Mouse (Mus musculus) forebrain, embryonic 11.5 days (tissue): ENCODE measurements at regions not wholly inside any gene's neighbourhood (a gene's known extent, or its start where the extent isn't known, plus 50 kb on each side); places are given as distances from the start of the nearest gene placed in this dataset.

Source experiments
- ATAC-seq: fragments of 200-750 bp; cut with Nextera tagmentation; replicated peaks from 2 replicates; pipeline ENCODE4 v1.8.0; 2017; ENCODE audit warnings: moderate TSS enrichment; ENCODE audit not compliant: low FRiP score
- DNase-seq: peaks from one replicate; pipeline ENCODE4 v3.0.0-alpha.2; 2017; ENCODE audit warnings: low spot score
- H3K27ac ChIP-seq: fragments of 300-500 bp; sonication (generic); 2 replicates; pipeline ENCODE4 v1.5.1; 2014; ENCODE audit warnings: low read depth, low read length
- H3K27me3 ChIP-seq: fragments of 300-500 bp; sonication (generic); 2 replicates; pipeline ENCODE4 v1.6.1; 2014; ENCODE audit warnings: mild to moderate bottlenecking, low read length, mixed read lengths; ENCODE audit not compliant: control insufficient read depth, insufficient read depth
- H3K36me3 ChIP-seq: fragments of 300-500 bp; sonication (generic); 2 replicates; pipeline ENCODE4 v1.6.1; 2014; ENCODE audit warnings: mild to moderate bottlenecking, low read length, moderate library complexity, mixed read lengths; ENCODE audit not compliant: control insufficient read depth, insufficient read depth
- H3K4me1 ChIP-seq: fragments of 300-500 bp; sonication (generic); replicated peaks from 2 replicates; pipeline ENCODE4 v1.6.1; 2014; ENCODE audit warnings: low read length, mixed read lengths; ENCODE audit not compliant: control insufficient read depth, insufficient read depth
- H3K4me2 ChIP-seq: fragments of 300-500 bp; sonication (generic); 2 replicates; pipeline ENCODE4 v1.6.1; 2014; ENCODE audit warnings: low read depth, mild to moderate bottlenecking, low read length, moderate library complexity, mixed read lengths; ENCODE audit not compliant: severe bottlenecking
- H3K4me3 ChIP-seq: fragments of 300-500 bp; sonication (generic); 2 replicates; pipeline ENCODE4 v1.5.1; 2014; ENCODE audit warnings: low read depth, low read length
- H3K9ac ChIP-seq: fragments of 300-500 bp; sonication (generic); 2 replicates; pipeline ENCODE4 v1.6.1; 2014; ENCODE audit warnings: low read length
- H3K9me3 ChIP-seq: fragments of 300-500 bp; sonication (generic); 2 replicates; pipeline ENCODE4 v1.6.1; 2016; ENCODE audit warnings: low read length, mixed read lengths; ENCODE audit not compliant: control insufficient read depth
- WGBS: fragments of 180-500 bp; shearing (Covaris S2); extraction: QIAGEN DNeasy Blood & Tissue Kit; methylation state at CpG from one replicate; pipeline ENCODE4 v1.1.7; 2014; 5-methylcytosine and 5-hydroxymethylcytosine counted together

GRCm38 (mm10) chr1:127023100-127023499, 181.7 kb upstream of the Mgat5 start:
- H3K27ac ChIP-seq = no peak overlapping the region
- H3K4me2 ChIP-seq = no peak overlapping the region
- H3K36me3 ChIP-seq = no peaks in the 10 kb centered on the region
- no peaks in the 10 kb centered on the region for H3K9me3 ChIP-seq
- H3K27me3 ChIP-seq = no peaks in the 10 kb centered on the region
- H3K4me3 ChIP-seq = no peak overlapping the region
- H3K4me1 ChIP-seq = no peaks in the 10 kb centered on the region
- ATAC-seq = no peak
- no peak overlapping the region for H3K9ac ChIP-seq
- DNase-seq = no peak
- WGBS = 85% methylated on average over 3 of the region's 3 CpGs

- H3K27ac ChIP-seq = no peak overlapping the region
- H3K4me2 ChIP-seq = no peak overlapping the region
- 0 out of 2 replicates have a peak, but pooled peaks cover 2% of the 10 kb centered on the region for H3K4me1 ChIP-seq
- DNase-seq (no peak), ATAC-seq (no peak)
- no peak overlapping the region for H3K9ac ChIP-seq
- no peaks in the 10 kb centered on the region for H3K27me3 ChIP-seq
- 75% methylated on average over 2 of the region's 2 CpGs for WGBS
- no peaks in the 10 kb centered on the region for H3K36me3 ChIP-seq
- no peaks in the 10 kb centered on the region for H3K9me3 ChIP-seq
- H3K4me3 ChIP-seq = no peak overlapping the region
These were observed 187.1 kb upstream of the Nckap5 start for GRCm38 (mm10) chr1:127017698-127018097.

GRCm38 (mm10) chr1:127015894-127016245, 185.3 kb upstream of the Nckap5 start:
- Histone ChIP-seq H3K9me3 (no peaks in the 10 kb centered on the region), H3K27ac (no peak overlapping the region), H3K4me1 (0 out of 2 replicates have a peak, but pooled peaks cover 2% of the 10 kb centered on the region), H3K9ac (no peak overlapping the region), H3K4me2 (no peak overlapping the region), H3K27me3 (no peaks in the 10 kb centered on the region), H3K36me3 (no peaks in the 10 kb centered on the region), H3K4me3 (no peak overlapping the region)
- WGBS = 79% methylated on average over 4 of the region's 4 CpGs
- DNase-seq = no peak
- no peak for ATAC-seq

GRCm38 (mm10) chr1:127015042-127015893, 184.7 kb upstream of the Nckap5 start:
- no peak overlapping the region for H3K4me2 ChIP-seq
- DNase-seq = no peak

GRCm38 (mm10) chr1:127011901-127012300, 181.3 kb upstream of the Nckap5 start:
- Histone ChIP-seq H3K9me3 (no peaks in the 10 kb centered on the region), H3K4me1 (0 out of 2 replicates have a peak, but pooled peaks cover 2% of the 10 kb centered on the region), H3K4me2 (no peak overlapping the region), H3K27me3 (no peaks in the 10 kb centered on the region), H3K36me3 (no peaks in the 10 kb centered on the region), H3K4me3 (no peak overlapping the region), H3K9ac (no peak overlapping the region), H3K27ac (no peak overlapping the region)
- WGBS = 75% methylated on average over 6 of the region's 6 CpGs
- ATAC-seq = no peak
- DNase-seq = no peak

More at GRCm38 (mm10) chr1:127015042-127015893, 184.7 kb upstream of the Nckap5 start:
- H3K27me3 ChIP-seq = no peaks in the 10 kb centered on the region
- peak; percentile 78 for ATAC-seq
- H3K36me3 ChIP-seq = no peaks in the 10 kb centered on the region
- H3K9me3 ChIP-seq = no peaks in the 10 kb centered on the region
- WGBS = 29% methylated on average over 8 of the region's 8 CpGs
- H3K9ac ChIP-seq = no peak overlapping the region
- 0 out of 2 replicates have a peak, but pooled peaks cover 2% of the 10 kb centered on the region for H3K4me1 ChIP-seq
- no peak overlapping the region for H3K4me3 ChIP-seq
- no peak overlapping the region for H3K27ac ChIP-seq

GRCm38 (mm10) chr1:127009699-127010098, 179.1 kb upstream of the Nckap5 start:
- no peaks in the 10 kb centered on the region for H3K4me1 ChIP-seq
- ATAC-seq (no peak), DNase-seq (no peak)
- no peaks in the 10 kb centered on the region for H3K9me3 ChIP-seq
- no peak overlapping the region for H3K4me2 ChIP-seq
- no peak overlapping the region for H3K9ac ChIP-seq
- WGBS = 76% methylated on average over 4 of the region's 4 CpGs
- no peaks in the 10 kb centered on the region for H3K36me3 ChIP-seq
- H3K27ac ChIP-seq = no peak overlapping the region
- no peaks in the 10 kb centered on the region for H3K27me3 ChIP-seq
- no peak overlapping the region for H3K4me3 ChIP-seq

- no peak for ATAC-seq
- WGBS = 62% methylated on average over 7 of the region's 7 CpGs
- H3K36me3 ChIP-seq = no peaks in the 10 kb centered on the region
- no peak overlapping the region for H3K4me3 ChIP-seq
- H3K9ac ChIP-seq = no peak overlapping the region
- no peak overlapping the region for H3K4me2 ChIP-seq
- no peaks in the 10 kb centered on the region for H3K9me3 ChIP-seq
- no peak overlapping the region for H3K27ac ChIP-seq
- no peak for DNase-seq
- H3K27me3 ChIP-seq = no peaks in the 10 kb centered on the region
- no peaks in the 10 kb centered on the region for H3K4me1 ChIP-seq
These were observed 171.1 kb upstream of the Nckap5 start for GRCm38 (mm10) chr1:127001700-127002099.

GRCm38 (mm10) chr1:126993061-126993640, 162.6 kb upstream of the Nckap5 start:
- Histone ChIP-seq H3K27me3 (no peaks in the 10 kb centered on the region), H3K9me3 (no peaks in the 10 kb centered on the region), H3K36me3 (no peaks in the 10 kb centered on the region), H3K4me3 (no peak overlapping the region), H3K9ac (no peak overlapping the region), H3K4me1 (no peaks in the 10 kb centered on the region), H3K27ac (no peak overlapping the region), H3K4me2 (no peak overlapping the region)
- DNase-seq (peak; percentile 56), ATAC-seq (peak; percentile 74)
- 86% methylated on average over 1 of the region's 1 CpGs for WGBS
